Mouse (Mus musculus) hindbrain, embryonic 16.5 days (tissue): Measurements from ENCODE around the gene Hltf. TPM values are rescaled to one million over a fixed set of nuclear protein-coding genes. Genes with fewer than 3 reads are reported as not detected.

Source experiments
- ATAC-seq: fragments of 200-750 bp; cut with Nextera tagmentation; 2 replicates; pipeline ENCODE4 v1.8.0; 2017; ENCODE audit warnings: moderate TSS enrichment, moderate library complexity
- H3K27ac ChIP-seq: fragments of 300-500 bp; sonication (generic); 2 replicates; pipeline ENCODE4 v1.5.1; 2014; ENCODE audit warnings: low read depth, mild to moderate bottlenecking, control low read depth, low read length, moderate library complexity
- H3K27me3 ChIP-seq: fragments of 300-500 bp; sonication (generic); replicated peaks from 2 replicates; pipeline ENCODE4 v1.6.1; 2014; ENCODE audit warnings: low read length; ENCODE audit not compliant: control insufficient read depth, insufficient read depth
- H3K36me3 ChIP-seq: fragments of 300-500 bp; sonication (generic); 2 replicates; pipeline ENCODE4 v1.6.1; 2014; ENCODE audit warnings: mild to moderate bottlenecking, low read length, moderate library complexity, mixed read lengths; ENCODE audit not compliant: control insufficient read depth, insufficient read depth
- H3K4me1 ChIP-seq: fragments of 300-500 bp; sonication (generic); 2 replicates; pipeline ENCODE4 v1.6.1; 2014; ENCODE audit warnings: low read depth, low read length; ENCODE audit not compliant: control insufficient read depth, insufficient read depth
- H3K4me2 ChIP-seq: fragments of 300-500 bp; sonication (generic); 2 replicates; pipeline ENCODE4 v1.6.1; 2014; ENCODE audit warnings: mild to moderate bottlenecking, low read length, control low read depth, moderate library complexity
- H3K4me3 ChIP-seq: fragments of 300-500 bp; sonication (generic); 2 replicates; pipeline ENCODE4 v1.5.1; 2014; ENCODE audit warnings: mild to moderate bottlenecking, low read length, control low read depth, moderate library complexity
- H3K9ac ChIP-seq: fragments of 300-500 bp; sonication (generic); 2 replicates; pipeline ENCODE4 v1.6.1; 2014; ENCODE audit warnings: low read depth, mild to moderate bottlenecking, control low read depth, low read length, moderate library complexity
- H3K9me3 ChIP-seq: fragments of 300-500 bp; sonication (generic); 2 replicates; pipeline ENCODE4 v1.6.1; 2014; ENCODE audit warnings: mild to moderate bottlenecking, low read length, moderate library complexity; ENCODE audit not compliant: control insufficient read depth
- WGBS: fragments of 180-500 bp; shearing (Covaris S2); extraction: QIAGEN DNeasy Blood & Tissue Kit; methylation state at CpG from one replicate; pipeline ENCODE4 v1.1.7; 2014; 5-methylcytosine and 5-hydroxymethylcytosine counted together
- polyA plus RNA-seq: library from polyadenylated mRNA; unstranded; fragments of >200 nt; fragmentation: Nextera tagmentation; extraction: Ambion mirVana; gene quantifications from 2 replicates; pipeline ENCODE4 v1.2.1, GENCODE M21; 2015

Gene Hltf
- polyA plus RNA-seq, 1 experiment from 2014 or later: 11.8 TPM

- H3K27ac ChIP-seq: no peak overlapping the region
Observed at GRCm38 (mm10) chr3:20076145-20077053, 18.8 kb downstream of the Hltf start.

DNA sequence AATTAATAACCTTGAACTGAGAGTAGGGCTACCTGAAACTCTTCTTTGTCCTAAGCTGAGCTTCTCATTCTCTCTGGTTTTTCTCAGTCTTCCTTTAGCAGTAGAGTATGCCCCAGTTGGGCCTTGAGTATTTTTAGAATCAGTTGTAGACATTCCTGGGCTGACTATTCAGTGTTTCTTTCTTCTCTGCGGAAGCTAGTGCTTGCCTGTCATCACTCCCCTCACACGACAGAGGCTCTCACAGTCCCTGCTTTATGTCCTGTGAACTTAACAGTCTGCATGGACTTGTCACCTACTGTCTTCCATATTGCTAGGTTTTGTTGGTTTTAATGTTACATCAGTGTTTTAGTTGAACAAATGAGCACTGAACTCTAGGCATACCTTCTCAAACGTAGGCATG is 24.6 kb downstream of the Hltf start:
- Histone ChIP-seq H3K9me3 (no peaks in the 10 kb centered on the region), H3K4me3 (no peak overlapping the region), H3K9ac (no peak overlapping the region), H3K27me3 (no peaks in the 10 kb centered on the region), H3K36me3 (peaks cover 7% of the 10 kb centered on the region), H3K27ac (no peak overlapping the region), H3K4me2 (no peak overlapping the region), H3K4me1 (no peaks in the 10 kb centered on the region)
- 83% methylated on average over 3 of the region's 3 CpGs for WGBS
- no peak for ATAC-seq

More at GRCm38 (mm10) chr3:20076145-20077053, 18.8 kb downstream of the Hltf start:
- WGBS: 87% methylated on average over 11 of the region's 11 CpGs
- Histone ChIP-seq H3K9ac (no peak overlapping the region), H3K36me3 (peaks cover 6% of the 10 kb centered on the region; the same call in 1 of the 2 replicates), H3K4me1 (no peaks in the 10 kb centered on the region), H3K4me2 (no peak overlapping the region), H3K27me3 (no peaks in the 10 kb centered on the region), H3K4me3 (no peak overlapping the region), H3K9me3 (no peaks in the 10 kb centered on the region)
- ATAC-seq: no peak

DNA sequence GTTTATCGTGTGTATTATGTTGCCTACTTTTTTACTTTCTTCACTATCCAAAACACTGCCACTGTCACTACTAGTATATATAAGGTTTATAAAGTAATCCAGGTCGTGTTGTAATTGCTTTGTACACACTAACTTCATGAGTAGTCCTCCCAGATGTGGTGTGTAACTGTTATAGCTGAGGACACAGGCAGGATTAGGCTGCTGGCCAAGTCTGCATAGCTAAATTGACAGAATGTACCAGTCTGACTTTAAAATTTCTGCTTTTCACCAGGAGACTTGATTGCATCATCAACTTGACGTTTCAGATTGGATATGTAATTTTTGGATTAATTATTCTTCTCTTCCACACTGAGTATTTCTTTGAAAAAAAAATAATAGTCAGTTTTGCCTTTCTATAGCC is 46.2 kb downstream of the Hltf start:
- Histone ChIP-seq H3K27me3 (no peaks in the 10 kb centered on the region), H3K9me3 (no peaks in the 10 kb centered on the region), H3K4me1 (no peaks in the 10 kb centered on the region), H3K9ac (no peak overlapping the region), H3K4me2 (no peak overlapping the region), H3K27ac (no peak overlapping the region), H3K36me3 (peaks cover 6% of the 10 kb centered on the region), H3K4me3 (no peak overlapping the region)
- 88% methylated on average over 3 of the region's 3 CpGs for WGBS
- no peak for ATAC-seq

DNA sequence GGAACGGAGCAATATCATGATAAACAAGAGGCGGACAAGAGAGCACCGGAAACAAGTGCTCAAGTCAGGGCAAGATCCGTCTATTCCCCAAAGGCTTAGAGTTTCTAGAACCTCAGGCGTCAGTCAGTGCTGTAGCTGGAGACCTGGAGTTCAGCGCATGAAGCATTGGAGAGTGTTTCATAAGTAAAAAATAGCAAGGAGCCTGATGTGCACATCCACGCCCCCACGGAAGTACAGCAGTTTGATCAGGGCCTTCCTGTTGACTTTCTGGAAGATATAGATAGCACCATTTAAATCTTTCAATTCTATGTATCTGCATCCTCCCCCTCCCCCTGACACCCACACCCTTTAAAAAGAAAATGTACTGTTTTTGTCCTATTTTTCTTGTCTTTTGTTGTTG is 46.7 kb downstream of the Hltf start:
- Histone ChIP-seq H3K27me3 (no peaks in the 10 kb centered on the region), H3K36me3 (peaks cover 7% of the 10 kb centered on the region), H3K4me3 (no peak overlapping the region), H3K9me3 (no peaks in the 10 kb centered on the region), H3K9ac (no peak overlapping the region), H3K4me1 (no peaks in the 10 kb centered on the region), H3K27ac (no peak overlapping the region), H3K4me2 (no peak overlapping the region)
- WGBS: 95% methylated on average over 8 of the region's 8 CpGs
- no peak for ATAC-seq

GRCm38 (mm10) chr3:20104776-20105175 is 47.2 kb downstream of the Hltf start:
- peaks cover 10% of the 10 kb centered on the region for H3K36me3 ChIP-seq
- H3K4me1 ChIP-seq: no peaks in the 10 kb centered on the region
- H3K9me3 ChIP-seq: no peaks in the 10 kb centered on the region
- H3K4me3 ChIP-seq: no peak overlapping the region
- H3K9ac ChIP-seq: no peak overlapping the region
- H3K27me3 ChIP-seq: no peaks in the 10 kb centered on the region
- ATAC-seq: no peak
- 100% methylated on average over 2 of the region's 2 CpGs for WGBS
- H3K27ac ChIP-seq: no peak overlapping the region
- H3K4me2 ChIP-seq: no peak overlapping the region

GRCm38 (mm10) chr3:20108881-20109280 is 51.3 kb downstream of the Hltf start:
- Histone ChIP-seq H3K4me3 (no peak overlapping the region), H3K27me3 (no peaks in the 10 kb centered on the region), H3K36me3 (peaks cover 12% of the 10 kb centered on the region), H3K4me2 (no peak overlapping the region), H3K4me1 (no peaks in the 10 kb centered on the region), H3K9me3 (no peaks in the 10 kb centered on the region), H3K9ac (no peak overlapping the region), H3K27ac (no peak overlapping the region)
- WGBS: 80% methylated on average over 5 of the region's 5 CpGs
- ATAC-seq: no peak

- Histone ChIP-seq H3K9me3 (no peaks in the 10 kb centered on the region), H3K27me3 (no peaks in the 10 kb centered on the region), H3K36me3 (peaks cover 12% of the 10 kb centered on the region), H3K4me1 (no peaks in the 10 kb centered on the region), H3K27ac (no peak overlapping the region), H3K4me3 (no peak overlapping the region), H3K4me2 (no peak overlapping the region), H3K9ac (no peak overlapping the region)
- WGBS: 95% methylated on average over 2 of the region's 2 CpGs
- ATAC-seq: no peak
Observed at GRCm38 (mm10) chr3:20111913-20112312, 54.3 kb downstream of the Hltf start.

GRCm38 (mm10) chr3:20119044-20119591 is 61.5 kb downstream of the Hltf start:
- Histone ChIP-seq H3K9me3 (no peaks in the 10 kb centered on the region), H3K4me3 (no peak overlapping the region), H3K27ac (no peak overlapping the region), H3K27me3 (no peaks in the 10 kb centered on the region), H3K9ac (no peak overlapping the region), H3K36me3 (0 out of 2 replicates have a peak, but pooled peaks cover 6% of the 10 kb centered on the region), H3K4me2 (no peak overlapping the region), H3K4me1 (no peaks in the 10 kb centered on the region)
- WGBS: 92% methylated on average over 19 of the region's 19 CpGs
- no peak for ATAC-seq

DNA sequence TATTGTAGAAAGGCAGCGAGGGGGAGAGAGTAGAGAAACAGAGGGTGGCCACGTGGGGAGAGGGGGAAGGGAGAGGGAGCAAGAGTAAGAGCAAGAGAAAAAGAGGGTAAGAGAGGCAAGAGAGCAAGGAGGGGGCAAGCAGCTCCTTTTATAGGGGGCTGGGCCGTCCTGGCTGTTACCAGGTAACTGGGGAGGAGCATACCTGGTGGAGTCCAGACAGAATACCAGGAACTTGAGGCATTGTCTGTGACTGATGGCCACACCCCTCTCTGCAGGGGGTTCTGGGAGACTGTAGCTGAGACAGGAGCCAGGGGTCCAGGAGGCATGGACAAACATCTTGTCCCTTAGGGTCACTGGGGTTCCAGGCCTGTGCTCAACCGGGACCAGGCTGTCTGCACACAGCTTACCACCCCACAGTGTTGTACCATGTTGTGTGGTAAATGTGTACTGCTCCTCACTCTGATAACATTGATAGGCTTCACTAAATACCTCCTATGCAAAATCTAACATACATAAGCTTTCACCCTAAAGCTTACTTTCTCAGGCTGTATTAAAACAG is 62.2 kb downstream of the Hltf start:
- ATAC-seq: no peak; the same call in 1 of the 2 replicates
- 0 out of 2 replicates have a peak, but pooled peaks cover 6% of the 10 kb centered on the region for H3K36me3 ChIP-seq
- no peaks in the 10 kb centered on the region for H3K9me3 ChIP-seq

More for the DNA sequence above, 62.2 kb downstream of the Hltf start:
- H3K4me1 ChIP-seq: no peaks in the 10 kb centered on the region
- H3K27me3 ChIP-seq: no peaks in the 10 kb centered on the region
- no peak overlapping the region for H3K4me3 ChIP-seq
- H3K4me2 ChIP-seq: no peak overlapping the region
- 54% methylated on average over 4 of the region's 4 CpGs for WGBS
- H3K9ac ChIP-seq: no peak overlapping the region
- no peak overlapping the region for H3K27ac ChIP-seq
